Mouse (Mus musculus) left cerebral cortex, adult 2 months (tissue): ENCODE measurements at regions not wholly inside any gene's neighbourhood (a gene's known extent, or its start where the extent isn't known, plus 50 kb on each side); places are given as distances from the start of the nearest gene placed in this dataset.

ENCODE experiments used
- DNase-seq, 2 experiments: peaks; one replicate each; pipeline ENCODE4 v3.0.0; 2021 to 2022; ENCODE audit warnings: low spot score in 2 of 2, mixed read lengths in 1 of 2; ENCODE audit errors: extremely low spot score in 1 of 2
- H3K27ac ChIP-seq: fragments of 200-600 bp; 2 replicates; pipeline ENCODE4 v1.8.1; 2022
- H3K4me3 ChIP-seq: fragments of 200-600 bp; 2 replicates; pipeline ENCODE4 v1.8.1; 2022
- CTCF ChIP-seq: fragments of 200-600 bp; IDR thresholded peaks from 2 replicates; pipeline ENCODE4 v1.8.1; 2022; ENCODE audit warnings: antibody characterized with exemption, mild to moderate bottlenecking, moderate library complexity
- intact Hi-C: fragments of 180-260 bp; cut with DNase I; formaldehyde crosslinking; loops from one replicate; pipeline ENCODE4 v1.15.1; 2025

- peak; percentile 47 for TF ChIP-seq CTCF
- no peak overlapping the region for H3K4me3 ChIP-seq
- DNase-seq = no peak
- no peak overlapping the region for H3K27ac ChIP-seq
- intact Hi-C loops = loop anchor here (2.0 kb wide), 1 partner anchor 133 kb away; no protein-coding TSS in a partner anchor
Measured at GRCm38 (mm10) chr5:75347774-75348116, 195.7 kb downstream of the Pdgfra start.

GRCm38 (mm10) chr5:75355266-75355665, 203.2 kb downstream of the Pdgfra start:
- no peak for TF ChIP-seq CTCF

GRCm38 (mm10) chr5:75358869-75359268, 206.8 kb downstream of the Pdgfra start:
- Histone ChIP-seq H3K4me3 (no peak overlapping the region), H3K27ac (no peak overlapping the region)
- intact Hi-C loops = no loop called here
- DNase-seq = no peak
- no peak for TF ChIP-seq CTCF

More at GRCm38 (mm10) chr5:75355266-75355665, 203.2 kb downstream of the Pdgfra start:
- DNase-seq = no peak
- intact Hi-C loops = no loop called here
- no peak overlapping the region for H3K27ac ChIP-seq
- no peak overlapping the region for H3K4me3 ChIP-seq

- no peak for TF ChIP-seq CTCF
- Histone ChIP-seq H3K27ac (no peak overlapping the region), H3K4me3 (no peak overlapping the region)
- intact Hi-C loops = no loop called here
- no peak for DNase-seq
Measured at GRCm38 (mm10) chr5:75363832-75364231, 210.9 kb upstream of the Kit start.

GRCm38 (mm10) chr5:75367282-75367681, 207.4 kb upstream of the Kit start:
- Histone ChIP-seq H3K27ac (no peak overlapping the region), H3K4me3 (no peak overlapping the region)
- TF ChIP-seq CTCF = no peak
- intact Hi-C loops = no loop called here
- no peak for DNase-seq

- DNase-seq = no peak
- intact Hi-C loops = no loop called here
Measured at GRCm38 (mm10) chr5:75368691-75369090, 206.0 kb upstream of the Kit start.

GRCm38 (mm10) chr5:75372849-75373248, 201.9 kb upstream of the Kit start:
- H3K27ac ChIP-seq = no peak overlapping the region
- H3K4me3 ChIP-seq = no peak overlapping the region
- intact Hi-C loops = no loop called here
- TF ChIP-seq CTCF = peak; percentile 47
- DNase-seq = no peak

More at GRCm38 (mm10) chr5:75368691-75369090, 206.0 kb upstream of the Kit start:
- no peak for TF ChIP-seq CTCF
- H3K4me3 ChIP-seq = no peak overlapping the region
- no peak overlapping the region for H3K27ac ChIP-seq

GRCm38 (mm10) chr5:75377311-75378300, 197.1 kb upstream of the Kit start:
- Histone ChIP-seq H3K27ac (no peak overlapping the region), H3K4me3 (no peak overlapping the region)
- TF ChIP-seq CTCF = no peak
- intact Hi-C loops = no loop called here
- no peak for DNase-seq

- intact Hi-C loops = no loop called here
- no peak for TF ChIP-seq CTCF
- no peak for DNase-seq
- Histone ChIP-seq H3K27ac (no peak overlapping the region), H3K4me3 (no peak overlapping the region)
Measured at GRCm38 (mm10) chr5:75378655-75379054, 196.1 kb upstream of the Kit start.

- no peak for DNase-seq
- intact Hi-C loops = no loop called here
- no peak overlapping the region for H3K27ac ChIP-seq
- H3K4me3 ChIP-seq = no peak overlapping the region
- TF ChIP-seq CTCF = peak; percentile 11
Measured at GRCm38 (mm10) chr5:75380340-75380739, 194.4 kb upstream of the Kit start.

- Histone ChIP-seq H3K4me3 (no peak overlapping the region), H3K27ac (no peak overlapping the region)
- DNase-seq = no peak
- intact Hi-C loops = no loop called here
- TF ChIP-seq CTCF = no peak
Measured at GRCm38 (mm10) chr5:75382138-75382537, 192.6 kb upstream of the Kit start.

- intact Hi-C loops = no loop called here
- no peak for TF ChIP-seq CTCF
- H3K27ac ChIP-seq = no peak overlapping the region
- H3K4me3 ChIP-seq = no peak overlapping the region
- peak; percentile 14 to 29 for DNase-seq
Measured at GRCm38 (mm10) chr5:75387886-75388454, 186.7 kb upstream of the Kit start.
